Mouse (Mus musculus) kidney, adult 9 months (tissue): ENCODE results near the gene Gpatch2.
A peak's percentile ranks its signal among the peaks of the same experiment; 100 is the strongest.

Source experiments
- DNase-seq: peaks from one replicate; pipeline ENCODE4 v3.0.0; 2022

Gpatch2 gene

GRCm38 (mm10) chr1:187215181-187216116 lies at the start of gene Gpatch2, which contains the start of gene Spata17:
TSS of gene Gpatch2 (plus strand) at chr1:187215508.
TSS of gene Spata17 (minus strand) at chr1:187215465.
- peak; percentile 86 for DNase-seq

GRCm38 (mm10) chr1:187169646-187170045 lies 45.7 kb upstream of the Gpatch2 start:
- no peak for DNase-seq

- DNase-seq = no peak
These were observed 44.9 kb upstream of the Gpatch2 start for GRCm38 (mm10) chr1:187170361-187170760.

- DNase-seq = no peak
These were observed 39.3 kb upstream of the Gpatch2 start for GRCm38 (mm10) chr1:187175991-187176390.

- DNase-seq = no peak
These were observed 36.8 kb upstream of the Gpatch2 start for GRCm38 (mm10) chr1:187178546-187178945.

DNA sequence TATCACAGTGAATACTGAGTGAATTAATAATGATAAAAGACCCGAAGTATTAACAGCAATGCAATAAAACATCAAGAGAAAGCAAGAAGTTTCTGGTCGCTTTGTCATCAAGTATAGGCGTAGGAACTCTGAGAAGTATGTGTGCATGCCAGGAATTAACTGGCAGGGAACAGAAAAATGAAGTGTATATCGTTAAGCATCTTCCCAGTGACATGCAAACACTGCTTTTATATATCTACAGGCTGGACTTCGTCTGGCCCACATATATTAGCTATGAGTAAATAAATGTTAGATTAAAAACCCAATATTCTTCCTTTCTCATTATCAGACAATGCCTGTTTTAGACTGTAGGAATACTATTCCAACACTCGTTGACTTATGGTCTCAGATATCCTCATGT lies 9.8 kb upstream of the Gpatch2 start:
- DNase-seq = no peak

DNA sequence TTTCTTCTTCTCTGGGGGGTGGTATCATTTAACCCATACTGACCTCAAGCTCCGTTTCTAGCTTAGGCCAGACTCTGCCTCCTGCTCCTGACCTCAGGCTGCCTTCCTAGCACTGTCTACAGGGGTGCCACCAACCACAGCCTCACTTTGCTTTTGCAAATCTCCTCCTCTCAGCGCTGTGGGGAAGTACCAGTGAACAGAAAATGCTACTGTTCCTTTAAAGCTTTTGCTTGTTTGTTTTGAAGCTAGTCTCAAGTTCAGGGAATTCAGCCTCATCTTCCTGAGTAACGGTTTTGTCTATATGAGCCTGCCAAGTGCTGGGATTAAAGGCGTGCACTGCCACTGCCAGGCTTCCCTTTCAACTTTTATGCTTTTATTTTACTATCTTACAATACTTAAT lies 5.8 kb upstream of the Gpatch2 start:
- DNase-seq = no peak

DNA sequence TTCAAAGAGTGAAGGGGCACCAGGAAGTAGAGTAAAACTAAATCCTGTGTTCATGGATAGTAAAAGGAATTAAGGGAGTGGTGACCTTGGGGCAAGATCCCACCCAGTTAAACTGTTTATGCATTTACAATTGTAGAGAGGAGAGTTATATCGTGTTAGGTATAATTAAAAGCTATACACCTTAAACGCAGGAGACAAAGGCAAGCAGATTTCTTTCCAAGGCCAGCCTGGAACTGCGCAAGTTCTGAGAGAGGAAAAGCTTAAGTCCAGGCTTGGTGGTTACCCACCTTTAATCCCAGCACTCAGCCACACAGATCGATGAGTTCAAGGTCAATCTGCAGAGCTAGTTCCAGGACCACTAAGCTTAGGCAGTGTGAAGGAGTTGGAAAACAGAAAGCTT lies 4.6 kb upstream of the Gpatch2 start:
- no peak for DNase-seq

- no peak for DNase-seq
These were observed 1.5 kb downstream of the Gpatch2 start for GRCm38 (mm10) chr1:187216620-187217410.

DNA sequence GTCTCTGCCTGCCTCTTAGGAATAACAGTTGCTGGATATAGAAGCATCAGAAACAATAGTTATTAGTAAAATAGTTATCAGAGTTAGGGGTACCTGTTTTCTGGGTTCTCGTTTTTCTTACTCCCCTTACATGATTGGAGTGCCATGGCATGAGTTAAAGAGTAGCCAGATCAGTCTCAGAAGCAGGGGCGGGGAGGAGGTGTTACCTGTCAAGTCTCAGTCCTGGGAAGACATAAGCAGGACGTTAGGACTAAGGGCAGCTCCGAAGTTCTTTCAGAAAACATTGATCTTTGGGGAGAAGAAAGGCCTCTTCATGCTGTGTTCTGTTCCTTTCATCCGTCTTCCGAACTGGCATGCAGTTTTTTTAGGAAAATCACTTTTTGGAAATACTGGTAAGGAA lies 5.4 kb downstream of the Gpatch2 start:
- DNase-seq = peak; percentile 49

DNA sequence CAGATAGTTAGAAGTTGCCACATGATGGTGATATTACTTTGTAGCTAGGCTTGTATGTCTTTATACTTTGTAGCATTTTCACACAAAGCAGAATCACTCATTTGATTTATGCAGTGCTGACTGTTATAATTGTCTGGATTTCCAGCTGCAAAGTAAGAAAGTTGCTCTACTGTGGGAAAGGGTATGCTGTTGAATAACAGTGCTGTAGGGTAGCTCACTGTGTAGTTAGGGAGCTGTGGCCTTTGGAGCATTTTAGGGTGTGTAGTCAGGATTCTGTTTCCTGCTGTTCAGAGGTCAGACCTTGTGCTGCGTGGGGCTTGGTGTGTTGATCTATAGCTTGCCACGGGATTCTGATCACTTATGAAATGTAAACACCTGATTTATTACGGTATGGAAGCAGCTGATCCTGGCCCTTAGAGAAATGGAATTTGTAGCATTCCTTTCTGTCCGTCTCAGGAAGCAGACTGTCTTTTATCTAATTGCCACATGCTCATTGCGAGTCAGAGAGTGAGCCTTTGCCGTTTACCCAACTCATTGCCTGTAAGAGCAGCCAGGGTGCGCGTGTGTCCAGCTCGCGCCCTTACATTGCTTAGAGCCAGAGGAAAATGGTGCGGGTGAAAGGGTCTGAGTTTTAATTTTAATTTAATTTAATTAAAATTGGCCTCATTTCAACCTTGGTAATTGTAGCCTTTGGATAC lies 11.2 kb downstream of the Gpatch2 start:
- no peak for DNase-seq

- DNase-seq = no peak
These were observed 13.3 kb downstream of the Gpatch2 start for GRCm38 (mm10) chr1:187228414-187229146.

- no peak for DNase-seq
These were observed 14.9 kb downstream of the Gpatch2 start for GRCm38 (mm10) chr1:187230255-187230654.

GRCm38 (mm10) chr1:187232196-187232955 lies 17.1 kb downstream of the Gpatch2 start:
- DNase-seq = no peak

DNA sequence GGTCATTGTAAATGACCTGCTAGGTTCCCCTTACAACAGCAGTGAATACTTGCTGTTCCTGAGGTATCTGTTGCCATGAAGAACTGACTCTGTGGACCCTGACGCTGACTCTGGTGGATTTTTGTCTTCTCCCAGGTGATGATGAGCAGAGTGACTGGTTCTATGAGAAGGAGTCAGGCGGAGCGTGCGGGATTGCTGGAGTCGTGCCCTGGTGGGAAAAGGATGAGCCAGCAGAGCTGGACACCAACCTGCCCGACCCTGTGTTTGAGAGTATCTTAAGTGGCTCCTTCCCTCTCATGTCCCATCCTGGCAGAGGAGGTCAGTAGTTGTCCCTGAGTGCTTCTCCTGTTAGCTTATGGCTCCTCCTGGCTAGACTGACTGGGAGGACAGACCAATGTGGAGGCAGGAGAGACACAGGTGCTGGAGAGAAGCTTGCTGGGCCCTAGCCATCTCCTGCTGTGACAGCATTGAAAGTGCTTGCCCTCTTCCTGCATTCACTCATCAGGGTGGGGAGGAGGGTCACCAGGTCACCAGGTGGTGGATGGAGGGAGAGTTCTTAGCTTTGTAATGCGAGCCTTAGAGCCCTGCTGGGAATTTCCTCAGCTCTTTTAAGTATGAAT lies 17.8 kb downstream of the Gpatch2 start:
- DNase-seq = no peak

DNA sequence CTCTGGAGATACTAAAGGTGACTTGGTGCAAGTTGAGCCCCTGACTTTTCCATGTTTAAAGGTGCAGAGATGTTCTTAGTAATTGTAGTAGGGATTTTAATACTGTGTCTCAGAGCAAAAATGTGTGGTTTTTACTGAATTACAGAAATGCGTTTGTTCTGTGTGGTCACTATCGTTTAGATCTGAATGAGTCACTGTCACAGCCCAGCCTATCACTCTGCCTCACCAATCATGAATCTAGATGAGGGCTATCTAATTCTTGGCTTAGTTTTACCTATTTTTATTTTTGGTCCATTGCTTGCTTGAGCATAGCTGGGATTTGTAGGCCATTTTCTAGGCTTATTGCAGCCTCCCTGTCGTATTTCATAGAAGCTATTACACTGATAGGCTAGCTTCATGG lies 19.9 kb downstream of the Gpatch2 start:
- no peak for DNase-seq

DNA sequence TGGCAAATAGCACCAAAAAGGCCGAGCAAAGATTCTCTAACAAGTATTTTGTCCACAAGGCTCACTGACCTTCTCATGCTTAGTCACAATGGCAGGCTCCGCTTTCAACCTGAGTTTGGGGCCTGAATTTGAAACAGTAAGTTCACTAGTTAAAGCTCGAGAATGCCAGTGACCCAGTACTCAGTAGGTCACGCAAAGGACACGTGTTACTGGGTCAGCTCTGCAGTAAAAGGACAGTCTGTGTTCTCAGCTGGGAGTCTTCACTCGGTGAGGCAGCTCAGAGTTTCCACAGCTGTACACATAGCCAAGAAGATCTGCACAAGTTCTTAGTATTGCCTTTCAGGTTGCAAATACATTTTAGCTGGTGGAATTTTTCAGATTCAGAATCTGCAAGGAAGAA lies 21.0 kb downstream of the Gpatch2 start:
- peak; percentile 43 for DNase-seq

GRCm38 (mm10) chr1:187238061-187238460 lies 22.8 kb downstream of the Gpatch2 start:
- peak; percentile 81 for DNase-seq

DNA sequence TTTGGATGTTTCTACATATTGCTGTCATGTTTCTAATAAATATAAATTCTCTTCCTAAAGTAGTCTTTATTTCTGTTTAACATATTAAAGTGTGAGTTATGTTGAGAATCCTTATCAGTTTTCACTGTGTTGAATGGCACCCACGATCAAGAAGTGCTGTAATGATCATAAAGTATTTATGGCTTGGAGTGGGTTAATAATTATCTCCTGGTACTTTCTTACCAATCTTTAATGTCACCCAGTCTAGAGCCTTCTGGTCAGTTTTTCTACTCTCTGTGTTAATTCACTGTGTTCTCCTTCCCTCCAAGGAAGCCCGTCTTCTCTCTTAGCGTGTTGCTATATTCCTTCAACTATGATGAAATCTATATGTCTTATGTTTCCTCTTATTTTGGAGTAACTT lies 25.0 kb downstream of the Gpatch2 start:
- DNase-seq = no peak

- DNase-seq = peak; percentile 22
These were observed 26.0 kb downstream of the Gpatch2 start for GRCm38 (mm10) chr1:187241329-187241728.

GRCm38 (mm10) chr1:187244734-187245133 lies 29.4 kb downstream of the Gpatch2 start:
- DNase-seq = no peak
